Mouse (Mus musculus) ES-Bruce4 (cell line): ENCODE measurements around the gene Tmem117.

Experiments
- CTCF ChIP-seq: IDR thresholded peaks from one replicate; pipeline ENCODE4 v1.8.1; 2011; ENCODE audit warnings: low read depth, low read length
- POLR2A ChIP-seq: IDR thresholded peaks from one replicate; pipeline ENCODE4 v1.8.1; 2011; ENCODE audit warnings: low read length; ENCODE audit not compliant: insufficient read depth

- TF ChIP-seq CTCF = no peak
- TF ChIP-seq POLR2A = no peak
These were observed 29.5 kb downstream of the Tmem117 start for GRCm38 (mm10) chr15:94658392-94659111.
